Mouse (Mus musculus) urinary bladder, adult 18-20 months (tissue): Measurements from ENCODE around the gene Kcnk2.

ENCODE experiments used
- DNase-seq, 2 experiments: peaks; one replicate each; pipeline ENCODE4 v3.0.0; 2022; ENCODE audit warnings: low spot score in 2 of 2, mixed read lengths in 2 of 2

Kcnk2 gene

GRCm38 (mm10) chr1:189217751-189218564 lies 184.1 kb downstream of the Kcnk2 start:
- DNase-seq: no peak

- DNase-seq: no peak
Observed at GRCm38 (mm10) chr1:189215131-189215530, 186.9 kb downstream of the Kcnk2 start.

GRCm38 (mm10) chr1:189214477-189214876 lies 187.6 kb downstream of the Kcnk2 start:
- no peak for DNase-seq

- no peak for DNase-seq
Observed at GRCm38 (mm10) chr1:189209715-189210108, 192.4 kb downstream of the Kcnk2 start.

GRCm38 (mm10) chr1:189209029-189209714 lies 192.9 kb downstream of the Kcnk2 start:
- no peak for DNase-seq

- no peak for DNase-seq
Observed at GRCm38 (mm10) chr1:189208605-189209004, 193.5 kb downstream of the Kcnk2 start.

GRCm38 (mm10) chr1:189195758-189196157 lies 206.3 kb downstream of the Kcnk2 start:
- DNase-seq: no peak

- no peak for DNase-seq
Observed at GRCm38 (mm10) chr1:189187737-189188390, 214.2 kb downstream of the Kcnk2 start.

GRCm38 (mm10) chr1:189185206-189185750 lies 216.8 kb downstream of the Kcnk2 start:
- DNase-seq: no peak

- DNase-seq: no peak
Observed at GRCm38 (mm10) chr1:189177746-189178145, 224.3 kb downstream of the Kcnk2 start.

- DNase-seq: no peak
Observed at GRCm38 (mm10) chr1:189173479-189173878, 228.6 kb downstream of the Kcnk2 start.

GRCm38 (mm10) chr1:189171138-189171537 lies 230.9 kb downstream of the Kcnk2 start:
- DNase-seq: no peak

- no peak for DNase-seq
Observed at GRCm38 (mm10) chr1:189165756-189166155, 236.3 kb downstream of the Kcnk2 start.

- DNase-seq: no peak
Observed at GRCm38 (mm10) chr1:189165141-189165540, 236.9 kb downstream of the Kcnk2 start.

GRCm38 (mm10) chr1:189164721-189165120 lies 237.4 kb downstream of the Kcnk2 start:
- DNase-seq: no peak

- DNase-seq: no peak
Observed at GRCm38 (mm10) chr1:189164241-189164640, 237.8 kb downstream of the Kcnk2 start.
